Mouse (Mus musculus) heart, adult 9 months (tissue): ENCODE data around the gene Dqx1.

Experiments
- DNase-seq, 2 experiments: peaks; one replicate each; pipeline ENCODE4 v3.0.0; 2022; ENCODE audit warnings: low spot score in 2 of 2

Gene Dqx1

DNA sequence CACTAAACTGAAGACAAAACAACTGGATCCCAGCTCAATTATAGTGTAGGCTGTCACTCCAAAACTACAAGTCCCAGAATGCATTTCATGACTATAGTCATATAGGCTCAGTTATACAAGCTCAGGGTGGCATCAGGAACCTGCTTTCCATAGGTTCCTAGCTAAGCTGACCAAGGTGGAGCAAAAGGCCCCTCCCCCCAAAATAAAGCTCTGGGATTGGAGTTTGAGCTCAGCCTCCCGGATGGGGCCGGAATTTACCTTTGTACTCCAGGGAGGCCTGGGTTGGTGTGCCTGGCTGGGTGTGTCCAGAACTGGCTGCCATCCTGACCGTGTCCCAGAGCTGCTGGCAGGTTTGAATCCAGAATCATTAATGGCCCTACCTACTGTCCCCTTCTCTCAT lies at the start of gene Dqx1:
Dqx1 (plus strand) TSS at position 55 of the 400 bp plus-strand sequence.
- no peak for DNase-seq

DNA sequence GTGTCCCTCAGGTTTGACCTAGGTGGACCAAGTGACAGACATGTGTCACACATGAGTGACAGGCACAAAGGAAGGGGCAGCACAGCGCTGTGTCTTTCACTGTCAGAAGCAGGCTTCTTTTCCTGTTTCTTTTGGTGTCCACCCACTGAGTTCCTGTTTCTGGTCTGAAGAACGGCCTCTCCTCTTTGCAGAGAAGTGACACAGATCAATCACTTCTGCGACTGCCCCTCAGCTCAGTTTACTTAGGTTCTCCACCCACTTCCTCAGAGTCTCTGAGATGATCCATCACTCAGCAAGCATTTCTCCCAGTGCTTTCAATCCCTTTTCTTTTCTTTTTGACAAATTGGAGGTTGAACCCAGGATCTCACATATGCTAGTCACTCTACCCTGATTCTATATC lies 49.0 kb upstream of the Dqx1 start:
- DNase-seq: peak in 1 of 2 experiments; percentile 32

DNA sequence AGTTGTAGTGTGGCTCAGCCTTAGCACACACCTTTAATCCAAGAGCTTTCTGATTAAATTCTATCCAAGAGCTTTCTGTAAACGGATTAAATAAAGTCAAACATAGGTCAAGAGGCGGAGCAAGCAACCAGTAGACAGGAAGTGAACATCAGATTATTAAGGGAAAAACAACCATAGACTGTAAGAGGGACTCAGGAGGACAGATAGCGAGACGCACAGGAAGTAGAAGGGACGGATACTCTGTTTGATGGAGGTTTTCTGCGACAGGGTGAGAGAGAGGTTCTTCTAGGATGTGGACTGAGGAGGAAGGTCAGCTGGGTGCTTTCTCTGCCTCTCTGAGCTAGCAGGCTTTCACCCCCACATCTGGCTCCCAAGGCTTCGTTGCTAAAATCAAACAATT lies 47.6 kb upstream of the Dqx1 start:
- no peak for DNase-seq

DNA sequence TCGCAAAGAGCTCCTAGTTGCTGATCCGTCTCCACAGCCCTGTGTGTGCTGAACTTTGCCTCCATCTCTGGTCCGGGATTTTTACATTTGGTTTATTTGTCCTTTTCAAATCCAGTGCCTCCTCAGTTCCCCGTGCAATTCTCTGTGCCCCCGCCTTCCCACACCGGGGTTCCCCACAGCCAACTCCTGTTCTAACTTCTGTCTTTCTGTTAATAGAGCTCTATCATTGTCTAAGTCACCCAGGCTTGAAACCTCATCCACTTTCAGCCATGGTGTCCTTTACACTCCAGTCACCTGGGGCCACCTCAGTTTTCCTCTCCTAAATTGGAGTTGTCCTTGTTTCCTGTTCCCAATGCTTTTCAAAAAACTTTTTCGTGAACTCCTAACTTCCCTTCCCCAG lies 46.4 kb upstream of the Dqx1 start:
- DNase-seq: no peak

DNA sequence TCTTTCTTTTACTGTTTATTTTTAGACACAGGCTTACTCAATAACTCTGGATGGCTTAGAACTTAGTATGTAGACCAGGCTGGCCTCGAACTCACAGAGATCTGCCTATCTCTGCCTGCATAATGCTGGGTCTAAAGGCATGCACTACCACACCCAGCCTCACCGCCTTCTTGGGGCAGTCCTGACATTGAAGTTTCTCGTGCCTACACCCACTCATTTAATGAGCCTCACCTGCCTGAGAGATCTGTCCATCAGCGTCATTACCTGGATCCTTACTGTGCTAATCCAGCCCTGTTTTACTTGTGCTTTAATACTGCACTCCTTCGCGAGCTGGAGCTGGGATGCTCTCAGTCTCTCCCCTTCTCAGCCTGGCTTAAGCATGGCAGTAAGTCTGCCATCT lies 45.9 kb upstream of the Dqx1 start:
- no peak for DNase-seq

GRCm38 (mm10) chr6:83013444-83013843 lies 44.2 kb upstream of the Dqx1 start:
- DNase-seq: no peak

- no peak for DNase-seq
These were observed 42.9 kb upstream of the Dqx1 start for GRCm38 (mm10) chr6:83014482-83015466.

GRCm38 (mm10) chr6:83015749-83016148 lies 41.9 kb upstream of the Dqx1 start:
- DNase-seq: no peak

- peak; percentile 81 to 86 for DNase-seq
These were observed 40.5 kb upstream of the Dqx1 start for GRCm38 (mm10) chr6:83017190-83017589.

- no peak for DNase-seq
These were observed 38.6 kb upstream of the Dqx1 start for GRCm38 (mm10) chr6:83019044-83019443.

DNA sequence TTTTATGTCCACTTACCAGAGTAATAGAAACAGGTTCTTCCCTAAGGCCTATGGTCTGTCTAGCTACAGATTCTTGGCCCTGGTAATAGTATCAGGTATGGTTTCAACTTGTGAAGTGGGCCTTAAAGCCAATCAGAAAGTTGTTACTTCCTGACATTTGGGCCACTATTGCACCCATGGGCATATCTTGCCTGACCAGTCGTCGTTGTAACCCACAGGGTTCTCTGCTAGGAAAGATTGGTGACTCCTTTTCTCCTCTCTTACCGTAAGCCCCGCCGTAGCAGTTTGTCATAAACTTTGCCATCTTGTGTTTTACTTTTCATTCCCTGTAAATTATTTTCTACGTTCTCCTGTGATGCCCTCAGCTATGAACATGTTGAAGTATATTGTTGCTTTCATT lies 37.5 kb upstream of the Dqx1 start:
- no peak for DNase-seq

DNA sequence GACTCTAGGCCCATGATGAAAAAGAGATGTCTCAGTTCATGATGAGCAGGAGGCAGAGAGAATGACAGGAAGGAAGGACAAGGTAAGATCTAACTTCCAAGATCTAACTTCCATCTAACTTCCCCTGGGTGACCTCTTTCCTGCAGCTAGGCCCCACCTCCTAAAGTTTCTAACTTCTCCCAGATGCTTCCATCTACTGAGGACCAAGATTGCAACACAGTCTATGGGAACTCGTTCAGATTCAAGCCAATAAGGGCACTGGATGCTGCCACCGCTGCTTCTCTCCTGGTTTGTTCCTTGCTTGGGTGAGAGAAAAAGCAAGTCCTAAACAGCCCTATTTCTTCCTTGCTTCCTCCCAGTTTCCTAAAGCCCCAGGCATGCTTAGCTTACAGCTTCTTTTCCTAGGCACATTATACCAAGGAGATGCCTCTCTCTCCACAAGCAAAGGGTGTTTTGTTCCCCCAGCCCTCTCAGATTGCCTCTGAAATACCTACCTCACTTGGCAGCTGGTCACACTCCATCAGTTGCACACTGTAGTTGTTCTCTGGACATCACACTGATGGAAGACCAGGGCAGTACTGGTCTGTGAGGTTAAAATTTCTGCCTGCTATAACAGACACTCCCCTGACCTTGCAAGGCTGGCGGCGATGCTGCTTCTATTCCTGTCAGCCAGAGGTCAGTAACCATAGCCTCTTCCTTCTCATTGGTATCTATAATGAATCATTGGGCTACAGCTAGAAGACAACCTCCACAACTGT lies 36.6 kb upstream of the Dqx1 start:
- no peak for DNase-seq

DNA sequence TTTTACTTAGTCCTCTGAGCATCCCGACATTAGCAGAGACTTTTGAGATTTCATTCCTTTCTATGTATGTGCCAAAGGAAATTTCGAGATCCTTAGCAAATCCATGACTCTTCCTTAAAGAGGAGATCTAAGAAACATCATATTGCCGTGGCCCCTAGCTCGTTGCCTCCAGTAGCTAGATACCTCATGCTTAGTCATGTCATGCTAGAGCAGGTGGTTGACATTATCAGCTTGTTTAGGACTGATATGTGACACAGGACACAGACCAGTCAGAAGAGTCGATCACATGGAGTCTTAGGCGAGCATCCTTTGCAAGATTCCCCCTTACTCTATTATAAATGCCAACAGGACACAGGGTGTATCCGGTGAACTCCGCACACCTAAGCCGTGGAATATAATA lies 34.6 kb upstream of the Dqx1 start:
- no peak for DNase-seq

GRCm38 (mm10) chr6:83023786-83024185 lies 33.9 kb upstream of the Dqx1 start:
- DNase-seq: no peak

- no peak for DNase-seq
These were observed 33.2 kb upstream of the Dqx1 start for GRCm38 (mm10) chr6:83024421-83024820.

DNA sequence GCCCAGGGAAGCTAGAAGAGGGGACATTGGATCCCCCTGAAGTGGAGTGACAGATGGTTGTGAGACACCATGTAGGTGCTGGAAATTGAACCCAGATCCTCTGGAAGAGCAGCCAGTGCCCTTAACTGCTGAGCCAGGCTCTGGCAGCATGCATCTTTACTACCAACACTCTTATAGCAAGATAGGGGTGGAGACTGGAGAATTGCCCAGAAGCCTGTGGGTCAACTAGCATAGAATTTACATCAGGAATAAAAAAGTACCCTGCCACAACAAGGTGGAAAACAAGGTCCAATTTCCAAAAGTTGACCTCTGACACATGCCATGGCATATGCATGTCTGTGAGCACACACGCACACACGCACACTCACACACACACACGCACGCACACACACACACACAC lies 32.4 kb upstream of the Dqx1 start:
- DNase-seq: no peak

- no peak for DNase-seq
These were observed 30.4 kb upstream of the Dqx1 start for GRCm38 (mm10) chr6:83027293-83027692.

GRCm38 (mm10) chr6:83027706-83028105 lies 29.9 kb upstream of the Dqx1 start:
- no peak for DNase-seq

- no peak for DNase-seq
These were observed 27.9 kb upstream of the Dqx1 start for GRCm38 (mm10) chr6:83029777-83030176.

DNA sequence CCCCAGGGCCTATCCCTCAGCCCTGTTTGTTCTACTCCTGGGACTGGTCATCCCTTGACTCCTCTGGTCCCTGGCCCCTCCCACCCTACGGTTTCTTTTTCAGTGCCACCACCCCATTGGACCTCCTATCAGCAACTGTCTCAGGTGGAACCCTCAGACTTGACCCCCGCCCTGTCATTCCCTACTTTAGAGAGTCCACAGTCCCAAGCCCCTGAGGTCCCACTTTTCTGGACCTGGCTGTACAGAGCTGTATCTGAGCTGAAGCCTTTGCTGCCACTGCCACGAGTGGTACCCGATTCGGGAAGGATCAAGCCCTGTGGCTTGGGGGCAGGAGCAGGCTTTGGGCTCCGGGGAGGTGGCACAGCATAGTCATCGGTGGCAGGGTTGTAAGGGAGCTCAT lies 26.5 kb upstream of the Dqx1 start:
- no peak for DNase-seq

GRCm38 (mm10) chr6:83031921-83032590 lies 25.6 kb upstream of the Dqx1 start:
- no peak for DNase-seq

- DNase-seq: peak; percentile 29
These were observed 24.9 kb upstream of the Dqx1 start for GRCm38 (mm10) chr6:83032769-83033191.
